Mouse (Mus musculus): ENCODE measurements around the gene Gbe1.

DNA sequence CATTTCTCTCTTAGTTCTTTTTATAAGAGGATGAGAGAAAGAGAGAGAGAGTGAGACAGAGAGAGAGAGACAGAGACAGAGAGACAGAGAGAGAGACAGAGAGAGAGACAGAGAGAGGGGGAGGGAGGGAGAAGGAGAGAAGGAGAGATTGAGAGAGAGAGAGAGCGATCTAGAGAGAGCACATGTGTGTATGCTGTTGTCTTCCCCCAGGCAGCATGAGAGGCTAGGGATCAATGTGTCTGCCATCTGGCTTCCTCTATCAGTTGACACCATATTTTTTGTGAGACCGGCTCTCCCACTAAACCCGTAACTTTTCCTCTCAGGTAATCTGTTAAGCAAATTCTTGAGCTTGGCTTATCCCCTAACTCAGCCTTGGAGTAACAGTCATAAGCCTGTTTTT, 304.4 kb downstream of the Gbe1 start:
- TF ChIP-seq CTCF (IDR thresholded peaks at IDR 0.05; ENCODE audit: borderline replicate concordance, insufficient read depth, low read length) (no peak), POLR2A (IDR thresholded peaks at IDR 0.05; ENCODE audit: low read depth, low read length) (no peak)
